Mouse (Mus musculus): ENCODE results near the gene Rhbdl1. TPM values are rescaled to one million over a fixed set of nuclear protein-coding genes. Genes with fewer than 3 reads are reported as not detected.

Gene Rhbdl1
- polyA plus RNA-seq, 1 experiment from 2014 or later = 30.8 TPM

DNA sequence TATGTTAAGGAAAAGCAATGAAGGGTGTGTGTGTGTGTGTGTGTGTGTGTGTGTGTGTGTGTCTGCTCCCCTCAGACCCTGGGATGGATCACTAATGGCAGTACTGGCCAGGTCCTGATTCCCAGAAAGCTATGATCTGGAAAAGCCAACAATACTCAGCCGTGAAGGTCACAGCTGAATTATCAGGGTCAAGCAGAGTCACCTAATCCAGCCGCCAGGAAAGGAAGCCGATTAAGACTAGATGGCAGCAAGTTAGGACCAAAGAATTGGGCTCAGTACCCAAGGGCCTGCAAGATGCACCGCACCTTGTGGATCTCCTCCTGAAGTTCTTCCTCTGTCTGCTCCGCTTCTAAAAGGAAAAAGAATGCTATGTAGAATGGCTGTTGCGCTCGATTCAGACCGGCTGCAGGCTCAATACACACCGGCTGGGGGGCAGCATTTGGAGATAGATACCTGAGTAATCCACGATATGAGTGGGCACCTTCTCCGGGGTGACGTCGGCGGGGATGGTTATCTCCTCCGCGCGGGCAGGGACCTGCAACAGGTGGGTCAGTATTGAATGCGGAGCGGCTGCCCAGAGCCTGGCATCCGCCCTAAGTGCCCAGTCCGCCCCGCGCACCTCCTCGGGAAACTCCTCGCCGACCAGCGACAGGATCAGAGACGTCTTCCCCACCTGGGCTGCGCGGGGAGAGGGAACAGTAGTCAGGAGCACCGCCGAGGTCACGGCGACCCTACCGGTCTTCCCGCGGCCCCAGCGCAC, 6.7 kb upstream of the Rhbdl1 start:
- Histone ChIP-seq H3K27ac (replicated peaks) (peak overlapping the region; percentile 73), H3K9me3 (no peaks in the 10 kb centered on the region), H3K9ac (replicated peaks) (peak overlapping the region; percentile 78), H3K36me3 (peaks cover 33% of the 10 kb centered on the region), H3K27me3 (no peaks in the 10 kb centered on the region), H3K4me3 (peak overlapping the region; percentile 84), H3K4me1 (peaks cover 19% of the 10 kb centered on the region), H3K4me2 (replicated peaks) (peak overlapping the region; percentile 93)
- WGBS = 3% methylated on average over 38 of the region's 38 CpGs
- ATAC-seq (replicated peaks) = peak; percentile 33

DNA sequence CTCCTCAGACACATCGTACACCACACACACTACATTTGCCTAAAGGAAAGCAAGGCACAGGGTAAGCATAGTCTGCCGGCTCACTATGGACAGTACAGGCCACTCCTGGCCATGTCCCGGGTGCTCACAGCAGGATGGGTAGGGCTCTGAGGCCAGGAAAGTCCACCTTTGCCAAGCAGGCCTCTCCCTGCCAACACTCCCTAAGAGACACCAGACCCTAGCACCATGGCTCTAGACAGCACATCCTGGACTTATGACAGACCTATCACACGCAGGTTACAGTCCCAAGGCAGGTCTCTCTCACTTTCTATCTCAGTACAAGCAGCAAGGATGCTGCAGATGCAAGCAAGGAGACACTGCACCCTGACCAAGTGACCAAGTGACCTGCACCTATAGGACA, 6.0 kb upstream of the Rhbdl1 start:
- Histone ChIP-seq H3K4me2 (replicated peaks) (peak overlapping the region; percentile 93), H3K27me3 (no peaks in the 10 kb centered on the region), H3K27ac (replicated peaks) (no peak overlapping the region), H3K4me1 (peaks cover 22% of the 10 kb centered on the region), H3K9ac (replicated peaks) (peak overlapping the region; percentile 78), H3K4me3 (peak overlapping the region; percentile 84), H3K9me3 (no peaks in the 10 kb centered on the region), H3K36me3 (peaks cover 34% of the 10 kb centered on the region)
- 96% methylated on average over 4 of the region's 4 CpGs for WGBS
- ATAC-seq (replicated peaks) = no peak

DNA sequence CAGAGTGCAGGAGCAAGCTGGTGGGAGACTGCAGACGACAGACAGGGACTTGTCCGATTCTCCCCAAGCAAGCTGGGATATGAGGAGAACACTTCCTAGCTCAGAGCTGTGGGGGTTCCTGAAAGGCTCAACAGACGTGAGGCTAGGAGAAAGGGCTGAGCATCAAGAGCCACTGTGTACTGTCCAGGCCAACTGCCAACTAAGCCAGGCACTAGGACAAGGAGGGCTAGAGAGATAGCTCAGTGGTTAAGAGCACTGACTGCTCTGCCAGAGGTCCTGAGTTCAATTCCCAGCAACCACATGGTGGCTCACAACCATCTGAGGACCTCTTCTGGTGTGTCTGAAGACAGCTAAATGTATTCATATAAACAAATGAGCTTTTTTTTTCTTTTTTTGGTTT, 5.4 kb upstream of the Rhbdl1 start:
- whole genome bisulfite sequencing = 78% methylated on average over 3 of the region's 3 CpGs
- H3K27me3 ChIP-seq = no peaks in the 10 kb centered on the region
- no peak overlapping the region for H3K4me2 ChIP-seq (replicated peaks)
- H3K27ac ChIP-seq (replicated peaks) = no peak overlapping the region
- H3K9ac ChIP-seq (replicated peaks) = no peak overlapping the region
- H3K9me3 ChIP-seq = no peaks in the 10 kb centered on the region
- no peak overlapping the region for H3K4me3 ChIP-seq
- H3K4me1 ChIP-seq = peaks cover 28% of the 10 kb centered on the region
- peaks cover 34% of the 10 kb centered on the region for H3K36me3 ChIP-seq
- no peak for ATAC-seq (replicated peaks)

DNA sequence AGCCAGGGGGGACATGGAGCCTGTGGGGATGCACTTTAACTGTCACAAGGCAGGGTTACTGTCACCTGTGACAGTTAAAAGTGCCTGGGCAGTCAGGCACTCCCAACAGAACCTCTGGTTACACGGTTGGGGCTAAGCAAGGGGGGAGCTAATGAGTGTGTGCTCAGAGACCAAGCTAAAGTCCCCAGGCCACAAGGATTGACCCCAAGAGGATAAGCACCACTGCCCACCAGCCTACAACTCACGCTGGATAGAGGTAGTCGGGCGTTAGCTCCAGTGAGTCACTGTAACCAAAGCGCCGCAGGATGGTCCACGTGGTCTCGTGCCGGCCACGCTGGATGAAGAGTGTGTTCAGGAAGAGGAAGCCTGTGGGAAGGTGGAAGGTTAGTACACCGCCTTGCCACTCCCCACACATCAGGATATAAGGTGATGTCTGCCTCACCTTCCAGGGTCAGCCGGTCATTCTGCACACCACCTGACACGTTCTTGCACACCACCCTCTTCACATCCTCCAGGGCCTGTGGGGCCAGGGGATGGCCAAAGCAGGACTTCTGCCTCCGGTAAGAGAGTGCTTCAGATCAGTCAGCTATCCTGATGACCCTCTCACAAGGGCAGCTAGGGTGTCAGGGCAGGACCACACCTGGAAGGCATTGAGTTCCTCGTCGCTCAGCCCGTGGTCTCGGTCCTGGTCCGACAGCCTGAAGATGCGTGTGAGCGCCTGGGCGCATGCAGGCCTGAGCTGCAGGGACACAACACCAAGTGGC, 4.2 kb upstream of the Rhbdl1 start, which contains the start of gene Gm20683:
TSS of gene Gm20683 (minus strand) at position 647 of the 764 bp plus-strand sequence.
- Histone ChIP-seq H3K4me1 (peaks cover 40% of the 10 kb centered on the region), H3K9ac (replicated peaks) (no peak within 1 kb of the TSS), H3K9me3 (no peaks in the 10 kb centered on the region), H3K4me2 (replicated peaks) (no peak within 1 kb of the TSS), H3K36me3 (peaks cover 34% of the 10 kb centered on the region), H3K27me3 (no peaks in the 10 kb centered on the region), H3K27ac (replicated peaks) (no peak within 1 kb of the TSS), H3K4me3 (no peak within 1 kb of the TSS)
- 94% methylated on average over 22 of the region's 22 CpGs for WGBS
- no peak for ATAC-seq (replicated peaks)

DNA sequence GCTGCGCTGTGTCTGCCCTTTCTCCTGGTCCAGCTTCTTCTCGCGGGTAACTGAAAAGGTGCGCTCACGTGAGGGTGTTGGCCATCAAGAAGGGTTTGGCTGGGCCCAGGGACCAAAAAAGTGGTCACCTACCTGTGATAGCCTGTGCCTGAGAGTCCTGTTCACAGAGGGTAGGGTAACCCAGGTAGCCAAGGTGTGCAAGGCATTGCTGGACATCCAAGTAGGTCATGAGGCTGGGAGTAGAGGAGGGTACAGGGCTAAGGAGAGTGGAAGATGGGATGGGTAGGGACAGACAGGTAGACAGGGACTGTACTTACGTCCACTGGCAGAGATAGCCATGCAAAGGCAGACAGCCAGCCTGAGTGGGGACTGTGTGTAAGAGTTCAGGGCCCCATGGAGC, 3.4 kb upstream of the Rhbdl1 start:
- H3K36me3 ChIP-seq = peaks cover 34% of the 10 kb centered on the region
- no peak overlapping the region for H3K9ac ChIP-seq (replicated peaks)
- peaks cover 48% of the 10 kb centered on the region for H3K4me1 ChIP-seq
- no peak overlapping the region for H3K4me3 ChIP-seq
- H3K27ac ChIP-seq (replicated peaks) = no peak overlapping the region
- ATAC-seq (replicated peaks) = no peak
- H3K9me3 ChIP-seq = no peaks in the 10 kb centered on the region
- 98% methylated on average over 6 of the region's 6 CpGs for WGBS
- H3K4me2 ChIP-seq (replicated peaks) = no peak overlapping the region
- H3K27me3 ChIP-seq = no peaks in the 10 kb centered on the region

DNA sequence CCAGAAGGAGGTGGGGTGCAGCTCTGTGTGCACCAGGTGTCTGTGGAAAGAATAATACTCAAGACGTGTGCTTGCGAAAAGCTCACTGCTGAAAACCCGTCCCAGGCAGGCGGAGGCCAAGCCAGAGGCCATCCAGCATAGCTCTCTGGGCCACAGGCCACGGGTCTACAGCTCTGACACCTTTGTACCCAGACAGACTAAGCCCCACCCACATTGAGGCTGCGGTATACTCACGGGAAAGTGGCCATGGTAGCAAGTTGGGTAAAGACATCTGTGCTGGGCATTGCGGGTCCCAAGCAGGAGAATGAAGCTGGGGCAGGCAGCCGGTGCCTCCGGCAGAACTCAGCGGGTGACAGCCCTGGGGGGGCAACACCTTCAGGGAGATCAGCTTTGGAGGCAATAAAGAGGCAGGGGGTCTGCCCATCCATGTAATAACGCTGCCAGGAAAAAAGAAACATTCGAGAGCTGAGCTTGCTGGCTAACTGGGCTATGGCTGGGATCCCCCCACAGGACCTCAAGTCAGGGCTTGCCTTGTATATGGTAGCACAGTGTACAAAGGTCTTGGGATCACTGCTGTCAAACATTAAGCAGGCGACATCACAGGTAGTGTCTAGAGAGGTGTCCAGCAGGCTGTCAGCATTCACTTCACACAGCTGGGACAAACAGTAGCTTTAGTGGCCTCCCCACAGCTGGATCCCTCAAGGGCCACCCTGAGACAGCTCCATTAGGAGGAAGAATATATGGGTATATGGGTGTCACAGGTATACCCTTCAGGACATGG, 2.5 kb upstream of the Rhbdl1 start:
- H3K4me3 ChIP-seq = no peak overlapping the region
- 87% methylated on average over 14 of the region's 14 CpGs for WGBS
- peaks cover 51% of the 10 kb centered on the region for H3K4me1 ChIP-seq
- no peak overlapping the region for H3K9ac ChIP-seq (replicated peaks)
- no peaks in the 10 kb centered on the region for H3K27me3 ChIP-seq
- H3K4me2 ChIP-seq (replicated peaks) = no peak overlapping the region
- no peaks in the 10 kb centered on the region for H3K9me3 ChIP-seq
- peaks cover 34% of the 10 kb centered on the region for H3K36me3 ChIP-seq
- no peak overlapping the region for H3K27ac ChIP-seq (replicated peaks)
- no peak for ATAC-seq (replicated peaks)

DNA sequence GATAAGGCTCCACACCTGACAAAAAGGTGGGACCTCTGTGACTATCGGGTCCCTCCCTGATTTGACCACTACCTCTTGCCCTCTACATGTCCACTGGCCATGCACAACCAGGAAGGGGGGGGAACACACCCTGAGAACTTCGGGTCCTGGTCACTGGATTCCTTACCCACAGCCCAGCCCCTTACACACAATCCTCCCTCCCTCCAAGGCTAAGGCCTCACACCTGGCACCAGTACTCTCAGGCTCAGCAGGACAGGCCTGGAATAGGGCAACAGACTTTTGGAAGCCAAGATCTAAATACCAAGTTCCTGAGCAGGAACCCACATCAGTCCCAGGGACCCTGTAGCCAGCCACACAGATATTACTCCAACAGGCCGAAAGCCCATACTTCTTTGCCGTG, 1.8 kb upstream of the Rhbdl1 start:
- H3K4me1 ChIP-seq = peaks cover 56% of the 10 kb centered on the region
- H3K4me3 ChIP-seq = no peak overlapping the region
- H3K27ac ChIP-seq (replicated peaks) = no peak overlapping the region
- no peak overlapping the region for H3K4me2 ChIP-seq (replicated peaks)
- no peaks in the 10 kb centered on the region for H3K27me3 ChIP-seq
- peaks cover 34% of the 10 kb centered on the region for H3K36me3 ChIP-seq
- no peak overlapping the region for H3K9ac ChIP-seq (replicated peaks)
- H3K9me3 ChIP-seq = no peaks in the 10 kb centered on the region
- WGBS = 88% methylated on average over 4 of the region's 4 CpGs
- ATAC-seq (replicated peaks) = no peak

DNA sequence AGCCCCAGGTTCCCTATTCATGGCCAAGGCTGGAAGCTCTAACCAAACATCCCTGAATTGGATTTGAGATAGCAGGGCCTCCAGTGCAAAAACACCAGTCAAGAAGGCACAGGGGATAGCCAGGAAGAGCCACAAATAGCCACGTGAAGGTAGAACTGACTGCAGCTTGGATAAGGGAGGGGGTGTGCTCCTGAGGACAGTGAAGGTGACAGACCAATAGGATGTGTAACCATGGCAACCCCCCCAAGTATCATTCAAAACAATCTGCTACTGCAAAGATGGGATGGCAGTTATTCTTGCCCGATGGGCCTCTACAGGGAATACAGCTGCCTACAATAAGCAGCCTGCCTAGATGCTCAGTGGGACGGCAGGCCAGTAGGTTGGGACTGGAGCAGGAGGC, 438 bp upstream of the Rhbdl1 start:
- H3K27ac ChIP-seq (replicated peaks) = peak overlapping the region; percentile 80
- peak overlapping the region; percentile 75; the same call in 1 of the 2 replicates for H3K9ac ChIP-seq (replicated peaks)
- peak overlapping the region; percentile 81; the same call in 1 of the 2 replicates for H3K4me2 ChIP-seq (replicated peaks)
- no peaks in the 10 kb centered on the region for H3K27me3 ChIP-seq
- H3K9me3 ChIP-seq = no peaks in the 10 kb centered on the region
- H3K4me3 ChIP-seq = peak overlapping the region; percentile 51; the same call in 1 of the 2 replicates
- peaks cover 34% of the 10 kb centered on the region for H3K36me3 ChIP-seq
- peaks cover 52% of the 10 kb centered on the region for H3K4me1 ChIP-seq
- no peak for ATAC-seq (replicated peaks)
- WGBS = 12% methylated on average over 3 of the region's 3 CpGs

DNA sequence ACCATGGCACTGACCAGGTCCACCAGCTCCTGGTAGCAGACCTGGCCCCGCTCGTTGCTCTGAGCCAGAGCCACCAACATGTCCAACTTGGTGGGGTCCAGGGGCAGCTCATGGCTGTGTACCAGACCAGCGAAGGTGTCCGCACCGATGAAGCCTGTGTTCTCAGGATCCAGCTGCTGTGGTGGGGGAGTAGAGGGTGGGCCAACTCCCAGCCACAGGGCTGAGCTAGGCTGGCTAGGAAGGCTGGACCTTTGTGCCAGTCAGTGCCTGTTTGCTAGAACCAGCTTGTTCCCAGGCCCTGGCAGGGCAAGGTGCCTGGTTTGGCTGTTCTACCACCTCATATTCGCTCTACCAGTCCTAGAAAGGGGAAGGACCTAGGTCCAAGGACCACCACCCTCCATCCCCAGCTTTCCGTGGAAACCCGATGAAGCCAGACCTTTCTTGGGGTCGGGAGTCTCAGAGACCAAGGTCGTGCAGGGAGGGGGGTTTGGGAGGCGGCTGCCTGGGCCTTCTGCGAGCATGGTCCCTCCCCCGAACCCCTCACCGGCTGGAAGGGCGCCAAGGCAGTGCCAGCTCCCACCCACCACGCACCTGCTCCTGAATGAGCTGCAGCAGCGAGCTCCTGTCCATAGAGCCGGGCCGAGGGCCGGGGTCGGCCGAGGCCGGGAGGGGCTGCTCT, 559 bp downstream of the Rhbdl1 start:
- H3K36me3 ChIP-seq = peaks cover 30% of the 10 kb centered on the region
- peak overlapping the region; percentile 51 for H3K4me3 ChIP-seq
- H3K4me2 ChIP-seq (replicated peaks) = peak overlapping the region; percentile 81
- H3K9me3 ChIP-seq = no peaks in the 10 kb centered on the region
- peak overlapping the region; percentile 75 for H3K9ac ChIP-seq (replicated peaks)
- peaks cover 59% of the 10 kb centered on the region for H3K4me1 ChIP-seq
- WGBS = 21% methylated on average over 23 of the region's 23 CpGs
- ATAC-seq (replicated peaks) = no peak
- H3K27ac ChIP-seq (replicated peaks) = peak overlapping the region; percentile 80
- H3K27me3 ChIP-seq = no peaks in the 10 kb centered on the region

DNA sequence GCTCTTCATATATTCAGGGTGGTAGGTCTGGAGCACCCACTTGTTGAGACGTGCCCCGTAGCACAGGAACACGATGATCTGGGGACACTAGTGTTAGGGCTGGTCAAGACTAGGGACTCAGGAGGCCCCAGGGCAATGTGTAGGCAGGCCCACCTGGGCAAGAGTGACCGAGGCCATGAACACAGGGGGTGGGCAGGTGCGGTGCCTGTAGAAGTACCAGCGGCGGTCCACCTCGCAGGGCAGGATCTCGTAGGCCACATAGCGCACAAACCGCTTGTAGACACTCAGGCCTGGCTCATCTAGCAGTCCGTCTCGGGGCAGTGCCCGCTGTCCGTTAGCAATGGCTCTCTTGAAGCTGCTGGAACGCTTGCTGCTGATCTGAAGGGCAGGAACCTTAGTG, 1.3 kb downstream of the Rhbdl1 start:
- Histone ChIP-seq H3K4me3 (peak overlapping the region; percentile 51; the same call in 1 of the 2 replicates), H3K9me3 (no peaks in the 10 kb centered on the region), H3K27me3 (no peaks in the 10 kb centered on the region), H3K4me2 (replicated peaks) (peak overlapping the region; percentile 81), H3K9ac (replicated peaks) (no peak overlapping the region), H3K27ac (replicated peaks) (peak overlapping the region; percentile 80; the same call in 1 of the 2 replicates), H3K36me3 (peaks cover 30% of the 10 kb centered on the region), H3K4me1 (peaks cover 67% of the 10 kb centered on the region)
- no peak for ATAC-seq (replicated peaks)
- 94% methylated on average over 16 of the region's 16 CpGs for WGBS

DNA sequence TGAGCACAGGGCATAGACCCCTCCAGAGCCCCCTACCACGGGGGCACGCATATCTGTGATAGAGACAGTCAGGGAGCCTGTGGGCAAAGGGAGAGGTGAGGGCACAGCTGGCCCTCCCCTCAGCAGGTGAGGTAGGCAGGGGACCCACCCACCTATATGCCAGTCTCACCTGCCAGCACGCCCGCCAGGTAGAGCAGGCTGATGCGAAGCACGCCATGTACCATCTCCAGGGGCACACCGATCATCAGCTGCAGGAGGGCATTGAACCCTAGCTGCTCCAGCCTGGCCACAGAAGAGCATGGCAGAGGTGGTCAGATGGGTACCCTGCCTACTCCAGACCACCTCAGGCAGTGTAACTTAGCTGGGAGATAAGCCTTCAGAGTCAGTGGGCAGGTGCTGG, 1.8 kb downstream of the Rhbdl1 start:
- ATAC-seq (replicated peaks) = no peak
- Histone ChIP-seq H3K36me3 (peaks cover 30% of the 10 kb centered on the region), H3K9ac (replicated peaks) (no peak overlapping the region), H3K27ac (replicated peaks) (no peak overlapping the region), H3K4me3 (peak overlapping the region; percentile 55; the same call in 1 of the 2 replicates), H3K27me3 (no peaks in the 10 kb centered on the region), H3K4me1 (peaks cover 72% of the 10 kb centered on the region), H3K9me3 (no peaks in the 10 kb centered on the region), H3K4me2 (replicated peaks) (no peak overlapping the region)
- 95% methylated on average over 7 of the region's 7 CpGs for WGBS
